Mouse (Mus musculus) T-helper 1 cell (primary cell): ENCODE data around the gene Mansc4.

Experiments
- in situ Hi-C: fragments of 300-600 bp; cut with MboI, MseI; formaldehyde crosslinking; loops from one replicate; pipeline ENCODE4 v1.15.1; 2025; ENCODE audit warnings: high pct_unique_total_duplicates

Mansc4 gene

DNA sequence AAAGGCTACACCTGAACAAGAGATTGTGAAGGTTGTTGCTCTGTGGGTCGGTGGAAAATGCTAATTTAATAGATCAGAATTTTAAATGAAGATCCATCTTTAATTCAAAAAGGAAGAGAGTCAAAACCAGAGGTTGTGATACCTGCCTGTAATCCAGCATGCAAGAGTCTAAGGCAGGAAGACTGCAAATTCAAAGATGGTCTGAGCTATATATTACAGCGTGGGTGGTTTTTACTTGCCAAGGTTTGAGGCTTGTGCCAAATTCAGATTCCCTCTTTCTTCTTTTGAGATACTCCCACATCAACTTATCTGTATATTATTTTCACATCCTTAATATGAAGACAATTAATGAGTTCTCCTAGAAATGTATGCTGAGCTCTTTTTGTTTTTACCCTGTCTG is 58.4 kb downstream of the Mansc4 start:
- in situ Hi-C loops: no loop called here
